Mouse (Mus musculus): ENCODE results near the gene Tpgs1.
"Not testable (repeated sequence)": the region's sequence is repeated elsewhere in the genome, so short reads cannot be mapped to it uniquely, and the experiment has no call there.

Tpgs1 gene

DNA sequence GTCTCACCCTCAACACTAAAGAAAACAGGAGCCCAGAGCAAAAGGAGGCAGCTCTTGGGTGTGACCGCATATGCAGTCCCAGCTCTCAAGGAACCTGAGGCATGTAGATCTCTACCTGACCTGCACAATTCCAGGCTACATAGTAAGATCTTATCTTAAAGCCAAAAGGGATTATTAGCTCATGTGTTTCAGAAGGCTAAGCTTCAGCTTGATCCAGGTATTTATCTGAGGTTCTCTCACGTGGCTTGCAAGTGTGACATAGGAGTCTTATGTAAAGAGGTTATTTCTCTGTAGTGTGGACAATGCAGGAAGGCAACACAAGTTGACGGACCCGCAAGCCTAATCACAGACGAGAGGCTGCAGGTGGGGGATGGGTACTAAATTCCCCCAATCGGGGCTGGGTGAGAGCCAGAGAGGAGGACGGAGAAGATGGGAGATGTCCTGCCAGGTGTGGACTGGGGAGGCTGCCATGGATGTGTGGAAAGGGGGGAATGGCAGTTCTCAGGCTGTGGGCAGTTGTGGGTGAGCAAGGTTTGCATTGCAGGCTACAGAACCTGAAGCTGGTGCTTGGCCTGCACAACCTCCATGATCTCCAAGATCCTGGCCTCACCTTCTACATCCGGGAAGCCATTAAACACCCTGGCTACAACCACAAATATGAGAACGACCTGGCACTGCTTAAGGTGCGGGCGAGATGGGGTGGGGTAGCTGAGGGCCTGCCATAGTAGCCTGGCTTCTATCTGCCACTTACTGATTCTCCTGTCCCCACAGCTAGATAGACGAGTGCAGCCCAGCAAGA lies 24.6 kb downstream of the Tpgs1 start:
- DNase-seq = no peak

DNA sequence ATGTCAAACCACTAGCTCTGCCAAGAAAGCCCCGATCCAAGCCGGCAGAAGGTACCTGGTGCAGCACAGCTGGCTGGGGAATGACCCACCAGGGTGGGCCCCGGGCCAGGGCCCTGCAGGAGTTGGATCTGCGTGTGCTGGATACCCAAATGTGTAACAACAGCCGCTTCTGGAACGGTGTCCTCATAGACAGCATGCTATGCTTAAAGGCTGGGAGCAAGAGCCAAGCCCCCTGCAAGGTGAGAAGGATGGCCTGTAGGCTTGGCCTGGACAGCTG lies 25.1 kb downstream of the Tpgs1 start:
- no peak for DNase-seq

DNA sequence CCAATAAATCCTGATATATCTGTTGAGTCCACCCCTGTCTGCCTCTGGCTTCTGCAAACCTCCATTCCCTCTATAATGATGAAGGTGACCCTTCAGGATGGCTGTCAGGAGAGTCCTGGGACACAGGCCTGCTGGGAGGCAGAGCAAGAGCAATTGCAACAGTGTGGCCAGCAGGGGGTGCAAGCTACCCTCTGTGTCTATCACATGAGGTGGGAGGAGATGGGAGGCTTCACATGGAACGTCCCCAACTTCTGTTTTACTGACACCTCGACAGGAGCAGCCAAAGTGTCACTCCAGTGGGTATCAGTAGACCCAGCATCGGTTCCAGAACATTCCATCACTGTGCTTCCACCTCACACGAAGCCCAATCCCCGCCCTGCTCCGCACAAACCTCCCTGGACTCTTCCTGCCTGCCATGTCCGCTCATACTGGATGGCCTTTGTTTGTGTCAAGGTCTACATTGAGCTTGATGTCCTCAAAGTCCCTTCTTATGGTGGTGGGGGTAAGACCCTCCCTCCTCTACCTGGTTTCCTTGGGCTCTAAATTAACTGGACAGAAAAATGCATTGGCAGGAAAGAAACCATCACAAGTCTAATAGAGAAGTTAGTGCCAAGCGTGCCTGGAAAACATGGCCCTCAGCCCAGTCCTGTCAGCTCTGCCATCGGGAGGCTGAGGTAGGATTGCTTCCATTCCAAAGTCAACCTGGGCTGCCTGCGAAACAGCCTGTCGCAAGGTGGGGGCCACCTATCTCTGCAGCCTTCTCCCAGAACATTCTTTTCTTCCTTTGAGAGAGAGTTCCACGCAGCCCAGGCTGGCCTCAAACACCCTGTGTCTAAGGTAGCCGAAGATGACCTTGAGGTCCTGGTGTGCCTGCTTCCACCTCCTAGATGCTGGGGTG lies 26.3 kb downstream of the Tpgs1 start:
- DNase-seq = peak; percentile 92

GRCm38 (mm10) chr10:79696129-79696651 lies 27.0 kb downstream of the Tpgs1 start:
- no peak for DNase-seq

- DNase-seq = no peak
Observed at GRCm38 (mm10) chr10:79697916-79698315, 28.7 kb downstream of the Tpgs1 start.

DNA sequence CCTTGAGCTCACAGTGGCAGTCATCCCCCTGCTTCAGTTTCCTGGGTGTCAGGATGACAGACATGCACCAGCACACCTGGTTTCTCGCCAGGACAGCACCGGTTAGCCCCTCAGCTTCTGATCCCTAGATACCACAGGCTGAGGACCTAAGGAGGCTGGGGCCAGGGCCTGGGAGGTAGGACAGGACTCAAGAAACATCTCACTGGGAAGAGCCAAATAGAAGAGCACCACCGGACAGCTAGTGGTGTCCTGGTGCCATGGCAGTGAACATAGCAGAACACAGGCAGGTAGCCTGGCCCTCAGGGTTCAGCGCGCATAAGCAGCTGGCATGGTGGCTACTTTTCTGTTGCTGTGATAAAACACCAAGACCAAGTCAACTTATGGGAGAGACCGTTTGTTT lies 29.3 kb downstream of the Tpgs1 start:
- DNase-seq = no peak

DNA sequence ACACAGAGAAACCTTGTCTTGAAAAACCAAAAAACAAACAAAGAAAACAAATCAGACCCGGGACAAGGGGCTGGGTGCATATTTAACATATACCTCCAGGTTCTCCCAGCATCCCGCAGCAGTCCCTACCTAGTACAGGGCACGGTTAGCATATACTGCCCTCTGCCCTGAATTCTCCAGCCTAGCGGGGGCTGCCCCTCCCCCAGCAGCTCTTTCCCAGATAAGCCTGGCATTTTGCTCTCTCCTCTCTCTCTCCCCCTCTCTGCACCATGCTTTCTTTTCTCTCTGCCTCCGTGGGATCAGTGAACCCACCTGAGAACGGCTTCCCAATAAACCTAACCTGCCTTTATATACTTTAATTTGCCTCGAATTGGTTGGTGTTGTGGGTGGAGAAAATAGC lies 31.5 kb downstream of the Tpgs1 start:
- DNase-seq = no peak

DNA sequence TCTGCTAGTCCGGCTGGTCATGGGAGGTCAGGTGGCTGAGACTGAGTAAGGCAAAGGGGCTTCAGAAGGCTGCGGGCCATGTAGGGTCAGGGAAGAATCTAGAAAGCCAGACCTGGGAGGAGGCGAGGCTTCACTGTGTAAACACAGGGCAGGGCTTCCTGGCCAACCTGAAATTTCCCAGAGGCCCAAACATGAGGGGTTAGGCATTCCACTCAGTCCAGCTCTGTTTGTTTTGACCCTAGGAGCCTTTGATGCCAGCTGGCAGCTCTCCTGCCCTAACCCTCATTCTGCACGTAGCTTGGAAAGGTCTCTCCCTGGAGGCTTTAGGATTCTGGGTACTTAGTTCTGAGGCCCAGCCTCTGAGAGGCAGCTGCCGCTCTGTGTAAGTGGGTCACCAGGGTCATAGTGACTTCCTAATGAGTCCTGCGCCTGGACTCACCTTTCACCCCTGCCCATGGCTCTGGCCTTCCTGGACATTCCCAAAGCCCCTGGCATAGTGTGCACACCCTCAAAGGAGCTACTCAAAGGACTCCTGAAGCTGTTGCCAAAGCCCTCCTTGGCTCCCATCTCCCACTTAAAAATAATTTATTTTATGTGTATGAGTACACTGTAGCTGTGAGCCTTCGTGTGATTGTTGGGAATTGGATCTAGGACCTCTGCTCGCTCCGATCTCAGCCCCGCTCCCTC lies 32.4 kb downstream of the Tpgs1 start:
- DNase-seq = no peak

GRCm38 (mm10) chr10:79702970-79703369 lies 33.8 kb downstream of the Tpgs1 start:
- DNase-seq = not testable (repeated sequence)

- DNase-seq = no peak
Observed at GRCm38 (mm10) chr10:79703541-79703940, 34.4 kb downstream of the Tpgs1 start.

- DNase-seq = peak; percentile 98
Observed at GRCm38 (mm10) chr10:79704065-79704969, 35.1 kb downstream of the Tpgs1 start, which contains the start of gene Bsg. Bsg (plus strand) TSS chr10:79704491.

DNA sequence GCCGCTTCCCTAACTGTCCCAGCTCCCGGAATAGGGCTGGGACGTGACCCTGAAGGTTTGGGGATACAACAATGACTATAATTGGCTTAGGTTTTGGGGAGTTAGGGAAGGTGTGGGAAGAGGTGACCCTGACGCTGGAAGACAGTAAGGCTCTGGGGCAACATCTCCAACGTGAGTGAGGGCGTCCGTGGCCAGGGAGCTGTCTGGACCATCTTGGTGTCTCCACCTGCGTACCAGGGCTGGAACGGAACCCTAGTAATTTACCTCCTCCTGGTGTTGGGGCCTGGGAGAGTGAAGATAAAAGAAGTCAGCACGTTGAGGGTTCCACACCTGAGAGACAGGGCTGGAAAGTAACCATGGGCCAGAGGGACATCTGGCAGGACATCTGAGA lies 35.8 kb downstream of the Tpgs1 start:
- DNase-seq = no peak

DNA sequence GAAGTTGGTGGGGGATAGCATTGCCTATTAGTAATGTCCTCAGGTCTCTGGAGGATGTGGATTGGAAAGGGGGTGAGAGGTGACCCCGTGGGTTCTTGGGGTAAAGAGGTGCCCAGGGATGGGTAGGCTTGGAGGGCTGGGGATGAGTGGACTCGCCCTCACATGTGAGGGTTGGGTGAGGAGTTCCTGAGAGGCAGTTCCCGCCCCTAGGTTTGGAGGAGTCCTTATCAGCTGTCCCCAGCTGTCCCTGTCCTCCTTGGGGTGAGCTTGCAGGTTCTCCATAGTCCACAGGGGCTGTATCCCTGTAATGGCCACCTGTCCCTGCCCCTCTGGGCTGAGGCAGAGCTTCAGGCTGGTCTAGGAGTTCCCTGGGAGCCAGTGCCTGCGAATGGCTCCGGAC lies 36.8 kb downstream of the Tpgs1 start:
- DNase-seq = no peak

GRCm38 (mm10) chr10:79706406-79707094 lies 37.4 kb downstream of the Tpgs1 start:
- no peak for DNase-seq

GRCm38 (mm10) chr10:79707162-79707561 lies 38.0 kb downstream of the Tpgs1 start:
- DNase-seq = no peak

GRCm38 (mm10) chr10:79707759-79708158 lies 38.6 kb downstream of the Tpgs1 start:
- no peak for DNase-seq

GRCm38 (mm10) chr10:79708668-79709067 lies 39.5 kb downstream of the Tpgs1 start:
- DNase-seq = no peak

GRCm38 (mm10) chr10:79709307-79709706 lies 40.1 kb downstream of the Tpgs1 start:
- no peak for DNase-seq

DNA sequence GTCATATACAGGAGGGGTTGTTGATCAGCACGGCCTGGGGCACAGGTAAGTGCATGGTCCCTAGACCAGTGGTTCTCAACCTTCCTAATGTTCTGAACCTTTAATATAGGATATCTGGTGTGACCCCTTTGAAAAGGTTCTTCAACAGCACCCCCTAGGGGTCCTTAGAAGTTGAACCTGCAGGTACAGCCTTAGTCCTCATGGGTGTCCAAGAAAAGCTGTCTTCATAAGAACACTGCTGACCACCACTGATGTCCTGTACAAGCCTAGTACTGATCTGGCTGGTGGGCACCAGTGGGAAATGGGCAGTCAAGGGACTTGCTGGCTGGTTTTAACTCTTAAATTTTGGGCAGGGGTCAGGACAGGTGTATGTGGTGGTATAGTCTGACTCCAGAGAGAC lies 42.9 kb downstream of the Tpgs1 start:
- no peak for DNase-seq

GRCm38 (mm10) chr10:79712499-79713126 lies 43.4 kb downstream of the Tpgs1 start:
- DNase-seq = peak; percentile 92

GRCm38 (mm10) chr10:79713163-79713562 lies 44.0 kb downstream of the Tpgs1 start:
- DNase-seq = no peak

Measured in thymus, postnatal 4 days (tissue).